Mouse (Mus musculus) adrenal gland (tissue): ENCODE measurements at regions not wholly inside any gene's neighbourhood (a gene's known extent, or its start where the extent isn't known, plus 50 kb on each side); places are given as distances from the start of the nearest gene placed in this dataset.
"Not testable (repeated sequence)": the region's sequence is repeated elsewhere in the genome, so short reads cannot be mapped to it uniquely, and the experiment has no call there.

Experiments used
- intact Hi-C: fragments of 180-260 bp; cut with DNase I; formaldehyde crosslinking; loops from one replicate; pipeline ENCODE4 v1.15.1; 2025

DNA sequence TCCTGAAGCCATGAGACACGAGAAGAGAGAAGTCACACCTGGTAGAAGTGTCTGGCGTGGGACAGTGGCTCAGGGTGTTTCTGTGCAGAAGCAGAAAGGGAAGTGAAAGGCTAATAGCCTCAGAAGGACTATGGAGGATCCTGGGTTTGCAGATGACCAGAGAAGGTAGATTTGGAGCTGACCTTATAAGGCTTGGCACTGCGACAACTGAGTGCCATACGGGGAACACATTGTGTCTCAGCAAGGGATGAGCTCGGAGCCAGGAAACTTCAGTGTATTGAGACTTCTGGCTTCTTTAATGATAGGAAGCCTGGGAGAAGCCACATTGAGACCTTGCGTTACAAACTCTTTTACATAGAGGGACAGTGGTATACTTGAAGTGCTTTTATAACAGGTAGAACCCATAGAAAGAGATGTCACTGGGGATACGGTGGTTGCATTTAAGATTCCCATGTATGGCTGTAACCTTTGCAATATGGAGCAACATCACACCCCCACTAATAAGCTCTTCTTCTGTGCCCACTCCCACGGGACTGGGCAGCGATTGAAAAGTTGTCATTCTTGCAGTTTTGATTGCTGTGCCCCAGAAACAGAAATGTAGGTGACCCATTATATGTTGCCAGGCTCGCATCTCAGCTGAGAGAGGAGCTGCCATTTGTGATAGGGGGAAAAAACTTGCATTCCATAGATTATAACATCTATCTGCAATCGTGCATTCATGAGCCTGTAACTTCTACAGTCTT lies 61.8 kb upstream of the Dync1i1 start:
- intact Hi-C loops = no loop called here

DNA sequence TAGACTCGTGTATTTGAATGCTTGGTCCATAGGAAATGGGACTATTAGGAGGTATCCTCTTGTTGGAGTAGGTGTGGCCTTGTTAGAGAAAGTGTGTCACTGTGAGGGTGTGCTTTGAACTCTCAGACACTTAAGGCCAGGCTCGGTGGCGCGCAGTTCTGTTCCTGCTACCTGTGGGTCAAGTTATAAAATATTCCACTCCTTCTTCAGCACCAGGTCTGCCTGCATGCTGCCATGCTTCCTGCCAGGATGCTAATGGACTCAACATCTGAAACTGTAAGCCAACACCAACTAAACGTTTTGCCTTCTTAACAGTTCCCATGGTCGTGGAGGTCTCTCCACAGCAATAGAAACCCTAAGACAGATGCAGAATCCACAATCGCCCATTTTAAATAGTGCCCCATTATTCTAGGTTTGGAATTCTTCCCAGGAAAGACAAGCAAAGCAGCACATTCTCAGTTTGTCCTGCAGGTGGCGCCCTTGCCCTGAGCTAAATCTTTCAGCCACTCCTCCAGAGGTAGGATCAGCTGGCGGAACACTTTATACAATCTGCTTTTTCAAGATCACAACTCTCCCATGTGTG lies 80.2 kb upstream of the Dync1i1 start:
- intact Hi-C loops = loop anchor here (1.0 kb wide), 1 partner anchor 157 kb away; no protein-coding TSS in a partner anchor

DNA sequence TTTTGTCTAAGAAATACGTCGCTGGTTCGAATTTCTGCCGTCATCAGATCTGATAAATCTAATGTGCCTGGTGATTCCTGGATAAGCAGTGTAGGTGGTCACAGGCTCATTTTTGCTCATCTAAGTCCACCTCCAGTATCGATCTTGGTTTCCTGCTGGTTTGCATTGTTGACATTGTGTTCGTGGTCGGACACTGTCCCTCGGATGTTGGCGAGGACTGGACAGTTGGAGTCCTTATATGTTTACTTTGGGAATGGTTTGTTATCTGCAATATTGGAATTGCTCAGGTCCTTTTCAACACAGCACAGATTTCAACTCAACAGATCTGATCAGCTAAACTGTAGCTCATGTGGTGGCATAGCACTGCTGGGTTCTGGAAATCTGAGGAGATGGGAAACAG lies 91.2 kb upstream of the Dync1i1 start:
- intact Hi-C loops = no loop called here

DNA sequence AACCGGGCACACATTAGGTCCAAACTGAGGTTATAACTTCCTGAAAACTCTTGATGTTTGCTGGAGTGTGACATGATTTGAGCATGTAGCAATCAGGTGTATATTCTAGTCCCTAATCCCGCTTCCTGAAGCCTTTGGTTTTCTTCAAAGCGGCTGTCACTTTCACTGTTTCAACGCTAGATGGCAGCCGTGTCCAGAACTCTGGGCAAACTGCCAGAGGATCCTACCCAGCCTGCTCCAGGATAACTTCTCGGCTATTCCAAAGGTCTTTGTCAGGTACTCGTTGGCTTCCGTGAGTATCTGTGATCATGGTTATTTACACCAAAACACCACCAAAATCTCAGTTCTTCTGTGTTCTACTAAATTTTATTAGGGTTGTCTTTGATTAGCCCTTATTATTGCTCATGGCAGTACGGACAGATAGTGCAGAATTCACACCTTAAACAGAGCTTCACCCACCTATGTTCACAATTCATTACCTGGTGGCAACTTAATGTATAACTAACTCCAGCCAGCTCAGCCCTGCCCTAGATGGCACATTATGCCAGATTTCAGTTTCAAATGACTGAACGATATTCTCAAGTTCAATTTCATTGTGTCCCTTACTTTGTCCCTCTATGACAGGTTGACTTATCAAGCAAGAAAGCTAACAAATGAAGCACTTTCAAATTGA lies 92.3 kb upstream of the Dync1i1 start:
- intact Hi-C loops = no loop called here

DNA sequence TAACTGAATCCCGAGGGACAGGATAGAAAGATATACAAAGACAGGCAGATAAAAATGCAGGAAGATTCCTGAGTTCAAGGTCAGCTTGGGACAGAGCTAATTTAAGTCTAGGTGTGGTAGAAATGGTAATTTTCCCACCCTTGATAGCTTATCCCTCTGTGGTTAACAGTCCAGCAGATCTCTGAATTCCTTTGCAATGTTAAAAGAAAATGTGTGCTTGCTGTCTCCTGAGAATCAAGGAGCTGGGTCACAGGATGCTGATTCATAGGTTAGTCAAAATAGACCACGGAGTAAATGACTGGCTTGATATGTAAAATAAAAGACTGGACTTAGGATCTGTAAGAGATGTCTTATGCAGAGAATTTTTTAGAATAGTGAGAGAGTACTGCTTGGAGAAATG lies 101.4 kb upstream of the Dync1i1 start:
- intact Hi-C loops = no loop called here

DNA sequence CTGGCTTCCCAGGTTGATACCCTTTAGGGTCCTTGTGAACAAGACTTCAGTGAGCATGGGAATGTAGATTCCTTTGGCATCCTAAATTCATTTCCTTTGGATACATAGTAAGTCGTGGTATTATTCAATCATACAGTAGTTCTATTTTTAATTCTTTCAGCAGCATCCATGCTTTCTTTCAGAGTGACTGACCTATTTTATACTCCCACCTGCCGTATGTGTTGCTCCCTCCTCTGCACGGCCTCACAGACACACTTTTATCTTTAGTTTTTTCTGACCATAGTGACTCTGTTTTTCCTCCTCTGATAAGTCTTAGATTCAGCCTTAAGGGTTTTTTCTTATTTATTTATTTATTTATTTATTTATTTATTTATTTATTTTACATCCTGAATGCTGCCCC lies 103.9 kb upstream of the Dync1i1 start:
- intact Hi-C loops = no loop called here

DNA sequence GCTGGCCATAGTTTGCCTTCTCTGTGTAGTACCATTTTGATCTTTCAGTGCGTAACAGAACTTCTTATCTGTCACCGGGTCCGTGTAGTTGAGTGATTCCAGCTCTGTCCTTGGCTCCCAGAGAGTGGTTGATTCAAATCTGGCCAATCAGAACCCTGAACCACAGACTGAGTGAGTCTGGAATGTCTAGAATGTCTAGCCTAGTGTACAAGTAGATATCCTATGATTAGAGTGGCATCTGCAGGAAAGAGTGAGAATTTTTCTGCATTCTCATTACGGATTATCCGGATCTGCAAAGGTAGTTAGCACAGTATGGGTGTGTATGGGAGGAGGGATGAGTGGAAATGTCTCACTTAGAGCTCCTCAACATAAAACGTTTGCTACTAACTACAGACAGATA lies 97.9 kb upstream of the Pdk4 start:
- intact Hi-C loops = no loop called here

DNA sequence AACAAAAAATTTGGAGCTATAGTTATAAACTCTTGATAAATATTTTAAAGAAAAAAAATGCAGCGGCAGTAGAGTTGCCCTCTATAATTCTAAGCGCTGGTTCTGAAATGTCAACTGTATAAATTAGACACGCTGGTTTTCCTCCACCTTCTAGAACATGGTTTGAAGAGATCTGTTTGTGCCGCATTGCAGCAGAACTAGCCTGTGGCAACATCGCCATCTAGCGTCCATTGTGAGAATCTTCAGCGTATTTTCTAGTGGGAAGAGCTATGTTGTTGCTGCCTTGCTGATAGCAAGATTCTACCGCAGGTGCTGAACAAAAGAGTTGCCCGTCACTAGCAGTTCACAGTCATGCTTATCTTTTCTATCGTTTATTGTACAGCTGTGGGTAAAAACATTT lies 93.5 kb upstream of the Pdk4 start:
- intact Hi-C loops = loop anchor here (1.0 kb wide), 1 partner anchor 178 kb away; no protein-coding TSS in a partner anchor

DNA sequence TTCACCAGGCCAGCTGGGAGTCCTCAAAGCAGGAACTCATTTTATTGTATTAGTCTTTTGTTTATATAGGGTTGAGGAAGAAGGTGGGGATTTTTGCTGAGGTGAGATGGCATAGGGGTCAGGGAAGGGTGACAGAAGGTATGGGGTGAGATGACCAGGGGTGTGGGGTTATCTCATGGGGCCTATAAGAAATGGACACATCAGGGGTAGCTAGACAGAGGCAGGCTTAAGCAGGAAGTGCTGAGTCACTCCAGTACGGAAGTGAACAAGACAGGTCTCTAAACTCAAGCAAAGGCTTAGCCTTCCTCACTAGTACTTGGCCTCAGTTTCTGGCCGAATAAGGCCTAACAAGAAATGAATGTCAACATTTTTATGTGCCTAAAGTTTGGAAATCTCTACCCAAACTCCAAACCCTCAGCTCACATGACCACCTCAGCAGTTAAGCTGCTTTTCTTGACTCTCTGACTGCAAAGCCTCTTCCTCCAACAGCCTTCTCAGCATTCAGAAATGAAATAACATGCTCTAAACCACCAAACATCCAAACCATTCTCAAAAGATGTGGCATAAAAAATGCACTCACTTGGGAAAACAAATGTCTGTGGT lies 86.9 kb upstream of the Pdk4 start:
- intact Hi-C loops = no loop called here

DNA sequence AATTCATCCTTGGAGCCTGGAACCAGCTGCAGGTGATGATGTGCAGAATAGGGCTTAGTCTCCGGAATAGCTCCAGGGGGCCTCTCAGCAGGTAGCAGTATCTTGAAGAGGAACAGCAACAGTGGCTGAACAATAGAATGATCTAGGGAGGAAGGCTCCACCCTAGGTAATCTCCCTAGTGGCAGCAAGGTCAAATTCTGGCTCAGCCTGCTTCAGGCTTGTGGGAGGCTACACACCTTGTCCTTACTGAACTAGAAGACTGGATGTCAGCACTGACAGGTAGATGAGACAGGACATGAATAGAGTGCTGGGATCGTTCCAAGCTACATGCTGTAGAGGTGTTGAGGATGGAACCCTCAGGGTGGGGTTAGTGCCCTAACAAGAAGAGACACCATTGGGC lies 80.8 kb upstream of the Pdk4 start:
- intact Hi-C loops = not testable (repeated sequence)

DNA sequence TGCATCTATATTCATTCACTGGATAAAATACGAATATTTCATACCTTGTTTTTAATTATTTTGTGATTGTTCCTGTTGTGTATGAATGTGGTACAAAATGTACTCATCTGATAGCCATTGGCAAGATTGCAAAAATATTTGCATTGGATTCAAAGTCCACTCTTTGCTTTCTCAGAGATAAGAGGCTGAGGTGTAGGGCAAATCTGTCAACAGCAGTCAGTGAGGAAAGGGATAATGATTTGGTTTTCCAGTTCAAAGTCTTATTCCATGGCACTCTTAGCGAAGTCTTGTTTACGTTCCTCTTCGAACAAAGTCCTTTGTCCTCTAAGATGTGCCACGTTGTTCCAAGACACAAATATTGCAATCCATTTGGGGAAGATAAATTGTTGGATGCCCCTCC lies 70.5 kb upstream of the Pdk4 start:
- intact Hi-C loops = no loop called here

DNA sequence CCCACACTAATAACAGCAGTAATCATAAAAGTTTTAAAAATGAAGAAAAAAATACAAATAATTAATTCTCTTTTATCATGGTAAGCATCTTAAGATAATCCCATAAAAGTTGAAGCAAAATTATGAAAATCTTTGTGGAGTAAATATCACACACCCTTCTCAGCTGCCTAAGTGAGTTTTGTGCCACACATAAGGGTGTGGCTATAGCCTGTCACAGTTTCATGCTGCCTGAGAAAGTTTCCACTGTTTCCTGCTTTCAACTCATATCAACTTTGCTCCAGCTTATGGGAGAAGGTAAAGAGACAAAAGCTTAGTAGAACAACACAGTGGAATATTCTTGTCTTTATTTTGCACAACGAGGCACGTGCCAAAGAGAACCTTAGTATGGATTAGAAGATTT lies 68.9 kb upstream of the Pdk4 start:
- intact Hi-C loops = no loop called here

DNA sequence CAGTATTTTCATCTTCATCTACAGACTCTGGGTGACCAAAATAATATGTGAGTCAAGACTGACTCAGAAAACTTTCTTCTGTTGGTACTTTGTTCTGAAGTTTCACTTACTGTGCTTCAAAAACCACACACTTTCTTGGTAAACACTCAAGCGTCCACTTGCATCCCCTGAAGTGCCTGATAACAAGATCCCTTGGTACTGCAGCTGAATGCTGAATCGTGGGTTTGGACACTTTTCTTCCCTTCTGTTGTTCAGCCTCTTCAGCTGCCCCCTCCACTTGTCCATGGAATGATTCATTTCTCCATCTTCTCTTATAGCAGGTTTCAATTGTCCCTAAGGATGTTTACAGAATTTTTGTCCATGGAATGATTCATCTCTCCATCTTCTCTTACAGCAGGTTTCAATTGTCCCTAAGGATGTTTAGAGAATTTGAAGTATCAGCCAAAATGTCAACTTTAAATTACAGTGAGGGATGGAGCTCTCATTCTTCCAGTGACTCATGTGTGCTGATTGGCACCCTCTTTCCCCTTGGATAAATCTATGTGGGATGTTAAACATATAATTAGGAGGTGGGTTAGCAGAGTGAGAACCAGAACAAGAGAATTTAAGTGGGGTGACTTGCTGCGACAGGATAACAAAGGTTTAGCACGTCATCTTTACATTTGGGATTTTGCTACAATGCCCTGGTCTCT lies 57.7 kb upstream of the Pdk4 start:
- intact Hi-C loops = no loop called here

DNA sequence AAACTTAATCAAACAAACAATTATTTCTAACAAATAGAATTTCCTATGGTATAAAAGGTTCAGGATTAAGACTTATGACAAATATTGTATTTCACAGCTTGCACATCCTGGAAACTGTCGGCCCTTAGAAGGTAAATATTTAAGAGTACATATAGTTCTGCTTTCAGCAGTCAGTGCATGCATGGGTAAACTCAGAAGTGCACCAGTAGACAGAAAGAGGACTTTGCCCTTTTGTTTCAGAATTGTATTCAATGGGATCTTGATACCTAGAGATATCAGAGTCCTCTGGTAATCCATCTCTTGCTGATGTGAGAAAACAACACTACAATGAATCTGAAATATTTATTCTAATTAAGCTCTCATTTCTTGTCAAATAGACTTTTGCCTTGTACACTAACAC lies 54.0 kb upstream of the Pdk4 start:
- intact Hi-C loops = no loop called here
